Comparison of ENCODE assay signal across 17 mouse cellular contexts in genomic region chr8:9261527-9261926, GRCm38 (mm10).
DNase-seq lines count a peak whose midpoint lies in the region; ATAC-seq and TF ChIP-seq lines count a peak whose summit lies in the region.
"Had no signal": no experiment of that assay in that cellular context is flagged by ENCODE, and none has a peak within 500 bp of the region (broad histone marks: within the 10 kb centered on the region; RNA-seq: fewer than 3 reads in every experiment).

No protein-coding gene starts in this region.

- H3K4me1 ChIP-seq in lung, embryonic 14.5 days (ENCODE audit: insufficient read depth): no peaks in the 10 kb centered on the region
- no peaks in the 10 kb centered on the region for H3K4me1 ChIP-seq in lung, adult 2 months (ENCODE audit: control insufficient read depth, insufficient read depth, low read length)
- H3K4me1 ChIP-seq in ES-E14 (ENCODE audit: control insufficient read depth in 2 of 2, insufficient read depth in 2 of 2, low read length in 2 of 2, poor library complexity in 1 of 2): no peaks in the 10 kb centered on the region
- H3K4me1 ChIP-seq in hindbrain, embryonic 11.5 days (replicated peaks; ENCODE audit: control insufficient read depth, insufficient read depth, low read length): no peaks in the 10 kb centered on the region; the same call in 1 of the 2 replicates
- no peaks in the 10 kb centered on the region for H3K4me1 ChIP-seq in midbrain, embryonic 12.5 days
- H3K4me1 ChIP-seq in cerebellum, adult 2 months (ENCODE audit: control insufficient read depth, insufficient read depth, low read length): no peaks in the 10 kb centered on the region
- no peaks in the 10 kb centered on the region for H3K4me1 ChIP-seq in forebrain, embryonic 14.5 days (ENCODE audit: control insufficient read depth, insufficient read depth, low read length)
- H3K4me1 ChIP-seq: liver, embryonic 13.5 days had no signal

- no peaks in the 10 kb centered on the region for H3K9me3 ChIP-seq in lung, embryonic 14.5 days (ENCODE audit: low read depth, low read length)
- no peaks in the 10 kb centered on the region for H3K9me3 ChIP-seq in ES-E14 (ENCODE audit: control insufficient read depth, insufficient read depth, low read depth, low read length)
- H3K9me3 ChIP-seq in hindbrain, embryonic 11.5 days (ENCODE audit: control insufficient read depth, low read length): no peaks in the 10 kb centered on the region
- no peaks in the 10 kb centered on the region for H3K9me3 ChIP-seq in midbrain, embryonic 12.5 days
- H3K9me3 ChIP-seq in forebrain, embryonic 14.5 days (replicated peaks; ENCODE audit: control insufficient read depth, low read length): no peaks in the 10 kb centered on the region
- H3K9me3 ChIP-seq: G1E; limb, embryonic 10.5 days; liver, embryonic 13.5 days had no signal

- TF ChIP-seq POLR2A in lung, adult 2 months (IDR thresholded peaks at IDR 0.05; ENCODE audit: borderline replicate concordance, extremely low read depth, low read depth, low read length): no peak
- no peak for TF ChIP-seq POLR2A in cerebellum, adult 2 months (IDR thresholded peaks at IDR 0.05; ENCODE audit: borderline replicate concordance, insufficient read depth, low read length)

- 48% methylated on average over 8 of the region's 8 CpGs for WGBS in lung, embryonic 14.5 days
- 44% methylated on average over 8 of the region's 8 CpGs for WGBS in lung, adult 2 months
- WGBS in hindbrain, embryonic 11.5 days: 41% methylated on average over 8 of the region's 8 CpGs
- WGBS in midbrain, embryonic 12.5 days: 44% methylated on average over 8 of the region's 8 CpGs
- WGBS in cerebellum, adult 2 months: 66% methylated on average over 8 of the region's 8 CpGs
- WGBS in forebrain, embryonic 14.5 days: 48% methylated on average over 8 of the region's 8 CpGs

- no peaks in the 10 kb centered on the region for H3K27me3 ChIP-seq in lung, embryonic 14.5 days (ENCODE audit: insufficient read depth, low read length)
- H3K27me3 ChIP-seq in hindbrain, embryonic 11.5 days (ENCODE audit: control insufficient read depth, insufficient read depth, low read length): no peaks in the 10 kb centered on the region
- H3K27me3 ChIP-seq in midbrain, embryonic 12.5 days: no peaks in the 10 kb centered on the region
- H3K27me3 ChIP-seq in cerebellum, adult 2 months (ENCODE audit: control insufficient read depth, insufficient read depth, low read length): no peaks in the 10 kb centered on the region
- no peaks in the 10 kb centered on the region for H3K27me3 ChIP-seq in forebrain, embryonic 14.5 days (replicated peaks; ENCODE audit: control insufficient read depth, insufficient read depth, low read length)
- H3K27me3 ChIP-seq: liver, embryonic 13.5 days had no signal

- no peak for TF ChIP-seq CTCF in lung, embryonic 14.5 days (IDR thresholded peaks at IDR 0.05; ENCODE audit: low read depth)
- TF ChIP-seq CTCF in lung, adult 2 months (IDR thresholded peaks at IDR 0.05; ENCODE audit: insufficient read depth, low read length): no peak
- TF ChIP-seq CTCF in cerebellum, adult 2 months (IDR thresholded peaks at IDR 0.05; ENCODE audit: borderline replicate concordance, insufficient read depth, low read depth, low read length): no peak

- in situ Hi-C loops in ES-E14 (cut with MboI; ENCODE audit: low sequenced_read_pairs in 2 of 2, unreplicated experiment in 2 of 2): no loop called here

- no peaks in the 10 kb centered on the region for H3K36me3 ChIP-seq in lung, embryonic 14.5 days (ENCODE audit: insufficient read depth)
- no peaks in the 10 kb centered on the region for H3K36me3 ChIP-seq in ES-E14 (ENCODE audit: control insufficient read depth, insufficient read depth, low read length, poor library complexity, severe bottlenecking)
- H3K36me3 ChIP-seq in hindbrain, embryonic 11.5 days (ENCODE audit: control insufficient read depth, insufficient read depth, low read length): no peaks in the 10 kb centered on the region
- H3K36me3 ChIP-seq in midbrain, embryonic 12.5 days: no peaks in the 10 kb centered on the region
- no peaks in the 10 kb centered on the region for H3K36me3 ChIP-seq in forebrain, embryonic 14.5 days (ENCODE audit: control insufficient read depth, insufficient read depth, low read length)
- H3K36me3 ChIP-seq: G1E; limb, embryonic 10.5 days; liver, embryonic 13.5 days had no signal

- H3K9ac ChIP-seq in lung, embryonic 14.5 days: no peak overlapping the region
- H3K9ac ChIP-seq in ES-E14 (ENCODE audit: insufficient read depth, low read depth, low read length, poor library complexity, severe bottlenecking): no peak overlapping the region
- H3K9ac ChIP-seq in hindbrain, embryonic 11.5 days (ENCODE audit: low read depth, low read length): no peak overlapping the region
- no peak overlapping the region; the same call in 1 of the 2 replicates for H3K9ac ChIP-seq in midbrain, embryonic 12.5 days (replicated peaks)
- no peak overlapping the region for H3K9ac ChIP-seq in forebrain, embryonic 14.5 days (ENCODE audit: low read length)
- H3K9ac ChIP-seq: liver, embryonic 13.5 days had no signal

- DNase-seq in lung, embryonic 14.5 days: peak; percentile 3
- DNase-seq in lung, adult 2 months: no peak
- peak; percentile 8 for DNase-seq in ES-E14 (ENCODE audit: low read depth, low spot score)
- DNase-seq in hindbrain, embryonic 11.5 days (ENCODE audit: low spot score): peak; percentile 34
- no peak for DNase-seq in cerebellum, adult 2 months
- no peak for DNase-seq in heart, adult 18-20 months
- no peak for DNase-seq in forebrain, embryonic 14.5 days (ENCODE audit: low spot score)
- DNase-seq: adrenal gland, postnatal 10 days; cerebellum, adult 9-11 months; gastrocnemius, postnatal 36 days; kidney, adult 2 months; layer of hippocampus, postnatal 36 days; liver, embryonic 13.5 days; thymus, adult 2 months had no signal

- no peak overlapping the region for H3K27ac ChIP-seq in lung, embryonic 14.5 days (ENCODE audit: low read depth)
- no peak overlapping the region for H3K27ac ChIP-seq in ES-E14 (ENCODE audit: insufficient read depth, low read depth, low read length, poor library complexity, severe bottlenecking)
- H3K27ac ChIP-seq in hindbrain, embryonic 11.5 days (ENCODE audit: low read depth, low read length): peak overlapping the region; percentile 40
- 0 out of 2 replicates have a peak overlapping the region, but pooled peaks have one; percentile 36 for H3K27ac ChIP-seq in midbrain, embryonic 12.5 days (replicated peaks)
- no peak overlapping the region for H3K27ac ChIP-seq in cerebellum, adult 2 months (ENCODE audit: insufficient read depth, low read length)
- H3K27ac ChIP-seq in forebrain, embryonic 14.5 days (ENCODE audit: low read depth, low read length): no peak overlapping the region
- H3K27ac ChIP-seq: limb, embryonic 10.5 days; liver, embryonic 13.5 days had no signal

- no peak overlapping the region for H3K4me3 ChIP-seq in lung, embryonic 14.5 days (ENCODE audit: low read depth, low read length)
- H3K4me3 ChIP-seq in lung, adult 2 months (replicated peaks; ENCODE audit: extremely low read depth, low read depth, low read length): no peak overlapping the region
- H3K4me3 ChIP-seq in ES-E14 (ENCODE audit: insufficient read depth in 1 of 2, low read depth in 1 of 2, low read length in 2 of 2, poor library complexity in 1 of 2, severe bottlenecking in 1 of 2): no peak overlapping the region
- H3K4me3 ChIP-seq in hindbrain, embryonic 11.5 days (ENCODE audit: low read depth, low read length): no peak overlapping the region
- no peak overlapping the region for H3K4me3 ChIP-seq in midbrain, embryonic 12.5 days
- no peak overlapping the region for H3K4me3 ChIP-seq in cerebellum, adult 2 months (replicated peaks; ENCODE audit: insufficient read depth, low read depth, low read length)
- H3K4me3 ChIP-seq in forebrain, embryonic 14.5 days (ENCODE audit: low read depth, low read length): no peak overlapping the region
- H3K4me3 ChIP-seq: limb, embryonic 10.5 days; liver, embryonic 13.5 days had no signal

- no peak for ATAC-seq in lung, embryonic 14.5 days (ENCODE audit: insufficient read depth)
- peak; percentile 59 for ATAC-seq in hindbrain, embryonic 11.5 days (ENCODE audit: low FRiP score)
- 0 out of 2 replicates have a peak, but pooled peaks have one; percentile 27 for ATAC-seq in midbrain, embryonic 12.5 days (ENCODE audit: low FRiP score, low read depth)
- no peak; the same call in 1 of the 2 replicates for ATAC-seq in forebrain, embryonic 14.5 days

- H3K4me2 ChIP-seq in lung, embryonic 14.5 days: no peak overlapping the region
- no peak overlapping the region for H3K4me2 ChIP-seq in hindbrain, embryonic 11.5 days (replicated peaks; ENCODE audit: low read depth, low read length)
- no peak overlapping the region for H3K4me2 ChIP-seq in midbrain, embryonic 12.5 days (replicated peaks)
- H3K4me2 ChIP-seq in forebrain, embryonic 14.5 days (ENCODE audit: low read length): no peak overlapping the region
- H3K4me2 ChIP-seq: liver, embryonic 13.5 days had no signal

TF ChIP-seq in ES-E14, 5 proteins besides CTCF, POLR2A, EP300 and RAD21:
- TF ChIP-seq ZC3H11A (IDR thresholded peaks at IDR 0.05; ENCODE audit: borderline replicate concordance, low read depth, low read length) (no peak), CHD2 (IDR thresholded peaks at IDR 0.05; ENCODE audit: low read depth, low read length) (no peak), HCFC1 (IDR thresholded peaks at IDR 0.05; ENCODE audit: borderline replicate concordance, insufficient read depth, low read length) (no peak), ZNF384 (IDR thresholded peaks at IDR 0.05; ENCODE audit: low read depth, low read length) (no peak), MAFK (IDR thresholded peaks at IDR 0.05; ENCODE audit: insufficient read depth, low read depth, low read length) (no peak)

Comparison
In these comparisons a context has a peak if more than half of its experiments do, and no peak if none do; other contexts are left out.
1. DNase-seq: peak in lung, embryonic 14.5 days (single experiment), ES-E14 (single experiment) and hindbrain, embryonic 11.5 days (single experiment); none in lung, adult 2 months (single experiment), cerebellum, adult 2 months (0 of 2), heart, adult 18-20 months (0 of 2) and forebrain, embryonic 14.5 days (single experiment).
2. ATAC-seq: peak in hindbrain, embryonic 11.5 days (single experiment) and midbrain, embryonic 12.5 days (single experiment); none in lung, embryonic 14.5 days (single experiment) and forebrain, embryonic 14.5 days (single experiment).
3. H3K27ac ChIP-seq: peak in hindbrain, embryonic 11.5 days (single experiment) and midbrain, embryonic 12.5 days (single experiment); none in lung, embryonic 14.5 days (single experiment), ES-E14 (single experiment), cerebellum, adult 2 months (single experiment) and forebrain, embryonic 14.5 days (single experiment).